Mouse (Mus musculus) heart, embryonic 16.5 days (tissue): ENCODE data around the gene Fam92b. TPM values are rescaled to one million over a fixed set of nuclear protein-coding genes. Genes with fewer than 3 reads are reported as not detected.

Experiments
- ATAC-seq: fragments of 200-750 bp; cut with Nextera tagmentation; replicated peaks from 2 replicates; pipeline ENCODE4 v1.8.0; 2017; ENCODE audit warnings: moderate number of reproducible peaks; ENCODE audit not compliant: insufficient read depth, low FRiP score; ENCODE audit errors: extremely low read depth
- H3K27ac ChIP-seq: fragments of 300-500 bp; sonication (generic); 2 replicates; pipeline ENCODE4 v1.5.1; 2014; ENCODE audit warnings: mild to moderate bottlenecking, low read length, control low read depth, moderate library complexity
- H3K27me3 ChIP-seq: fragments of 300-500 bp; sonication (generic); 2 replicates; pipeline ENCODE4 v1.6.1; 2014; ENCODE audit warnings: low read length, mixed read lengths; ENCODE audit not compliant: control insufficient read depth, insufficient read depth
- H3K36me3 ChIP-seq: fragments of 300-500 bp; sonication (generic); 2 replicates; pipeline ENCODE4 v1.6.1; 2014; ENCODE audit not compliant: control insufficient read depth, insufficient read depth
- H3K4me1 ChIP-seq: fragments of 300-500 bp; sonication (generic); 2 replicates; pipeline ENCODE4 v1.6.1; 2014; ENCODE audit warnings: low read length, mixed read lengths; ENCODE audit not compliant: control insufficient read depth, insufficient read depth
- H3K4me2 ChIP-seq: fragments of 300-500 bp; sonication (generic); 2 replicates; pipeline ENCODE4 v1.6.1; 2014; ENCODE audit warnings: low read depth, mild to moderate bottlenecking, control low read depth, low read length
- H3K4me3 ChIP-seq: fragments of 300-500 bp; sonication (generic); 2 replicates; pipeline ENCODE4 v1.5.1; 2014; ENCODE audit warnings: mild to moderate bottlenecking, control low read depth, low read length
- H3K9ac ChIP-seq: fragments of 300-500 bp; sonication (generic); 2 replicates; pipeline ENCODE4 v1.6.1; 2014; ENCODE audit warnings: low read length, control low read depth
- H3K9me3 ChIP-seq: fragments of 300-500 bp; sonication (generic); replicated peaks from 2 replicates; pipeline ENCODE4 v1.6.1; 2016; ENCODE audit warnings: low read length; ENCODE audit not compliant: control insufficient read depth
- WGBS: fragments of 180-500 bp; shearing (Covaris S2); extraction: QIAGEN DNeasy Blood & Tissue Kit; methylation state at CpG from one replicate; pipeline ENCODE4 v1.1.7; 2014; 5-methylcytosine and 5-hydroxymethylcytosine counted together
- polyA plus RNA-seq: library from polyadenylated mRNA; unstranded; fragments of >200 nt; fragmentation: Nextera tagmentation; extraction: Ambion mirVana; gene quantifications from 2 replicates; pipeline ENCODE4 v1.2.1, GENCODE M21; 2015

The Fam92b gene
- polyA plus RNA-seq, 1 experiment from 2014 or later, result 0.66 TPM

GRCm38 (mm10) chr8:120151151-120151550, 26.1 kb downstream of the Fam92b start:
- no peak overlapping the region for H3K27ac ChIP-seq
- no peak for ATAC-seq
- H3K36me3 ChIP-seq, result no peaks in the 10 kb centered on the region
- no peak overlapping the region for H3K9ac ChIP-seq
- H3K4me2 ChIP-seq, result no peak overlapping the region
- H3K27me3 ChIP-seq, result no peaks in the 10 kb centered on the region
- H3K4me3 ChIP-seq, result no peak overlapping the region
- no peaks in the 10 kb centered on the region for H3K9me3 ChIP-seq
- 72% methylated on average over 9 of the region's 9 CpGs for WGBS
- H3K4me1 ChIP-seq, result no peaks in the 10 kb centered on the region

- Histone ChIP-seq H3K36me3 (no peaks in the 10 kb centered on the region), H3K4me3 (no peak overlapping the region), H3K27ac (no peak overlapping the region), H3K27me3 (no peaks in the 10 kb centered on the region), H3K9me3 (no peaks in the 10 kb centered on the region), H3K9ac (no peak overlapping the region), H3K4me2 (no peak overlapping the region), H3K4me1 (0 out of 2 replicates have a peak, but pooled peaks cover 2% of the 10 kb centered on the region)
- 55% methylated on average over 12 of the region's 12 CpGs for WGBS
- ATAC-seq, result no peak
Observed at GRCm38 (mm10) chr8:120150028-120150427, 27.2 kb downstream of the Fam92b start.

- H3K4me1 ChIP-seq, result peaks cover 16% of the 10 kb centered on the region
- ATAC-seq, result no peak
- H3K9me3 ChIP-seq, result no peaks in the 10 kb centered on the region
- H3K36me3 ChIP-seq, result no peaks in the 10 kb centered on the region
- no peak overlapping the region for H3K4me3 ChIP-seq
- no peaks in the 10 kb centered on the region for H3K27me3 ChIP-seq
- no peak overlapping the region for H3K4me2 ChIP-seq
- H3K27ac ChIP-seq, result no peak overlapping the region
- WGBS, result 84% methylated on average over 1 of the region's 1 CpGs
- H3K9ac ChIP-seq, result no peak overlapping the region
Observed at GRCm38 (mm10) chr8:120146051-120146450, 31.2 kb downstream of the Fam92b start.

GRCm38 (mm10) chr8:120144652-120145301, 32.5 kb downstream of the Fam92b start:
- Histone ChIP-seq H3K9ac (no peak overlapping the region), H3K27me3 (no peaks in the 10 kb centered on the region), H3K4me1 (peaks cover 29% of the 10 kb centered on the region), H3K27ac (no peak overlapping the region), H3K4me3 (no peak overlapping the region), H3K36me3 (no peaks in the 10 kb centered on the region), H3K4me2 (no peak overlapping the region), H3K9me3 (no peaks in the 10 kb centered on the region)
- WGBS, result 39% methylated on average over 12 of the region's 12 CpGs
- no peak for ATAC-seq

- no peak overlapping the region for H3K9ac ChIP-seq
- no peak overlapping the region for H3K4me3 ChIP-seq
- H3K9me3 ChIP-seq, result no peaks in the 10 kb centered on the region
- no peaks in the 10 kb centered on the region for H3K27me3 ChIP-seq
- H3K4me2 ChIP-seq, result no peak overlapping the region
- H3K27ac ChIP-seq, result no peak overlapping the region
- H3K4me1 ChIP-seq, result peaks cover 31% of the 10 kb centered on the region
- no peak for ATAC-seq
- H3K36me3 ChIP-seq, result no peaks in the 10 kb centered on the region
- WGBS, result 48% methylated on average over 15 of the region's 15 CpGs
Observed at GRCm38 (mm10) chr8:120143911-120144651, 33.2 kb downstream of the Fam92b start.

- H3K27ac ChIP-seq, result peak overlapping the region; percentile 61
- peak overlapping the region; percentile 6 for H3K9ac ChIP-seq
- 35% methylated on average over 3 of the region's 3 CpGs for WGBS
- ATAC-seq, result no peak
- H3K9me3 ChIP-seq, result no peaks in the 10 kb centered on the region
- H3K4me2 ChIP-seq, result no peak overlapping the region
- H3K27me3 ChIP-seq, result no peaks in the 10 kb centered on the region
- H3K36me3 ChIP-seq, result no peaks in the 10 kb centered on the region
- H3K4me1 ChIP-seq, result peaks cover 36% of the 10 kb centered on the region
- H3K4me3 ChIP-seq, result no peak overlapping the region
Observed at GRCm38 (mm10) chr8:120140769-120141168, 36.5 kb downstream of the Fam92b start.

GRCm38 (mm10) chr8:120138958-120139357, 38.3 kb downstream of the Fam92b start:
- Histone ChIP-seq H3K9ac (no peak overlapping the region), H3K27me3 (no peaks in the 10 kb centered on the region), H3K4me1 (peaks cover 26% of the 10 kb centered on the region), H3K9me3 (no peaks in the 10 kb centered on the region), H3K4me2 (no peak overlapping the region), H3K36me3 (no peaks in the 10 kb centered on the region), H3K4me3 (no peak overlapping the region), H3K27ac (no peak overlapping the region)
- no peak for ATAC-seq
- 92% methylated on average over 2 of the region's 2 CpGs for WGBS

- peak; percentile 32 for ATAC-seq
- H3K27me3 ChIP-seq, result no peaks in the 10 kb centered on the region
- no peaks in the 10 kb centered on the region for H3K9me3 ChIP-seq
- peaks cover 23% of the 10 kb centered on the region for H3K4me1 ChIP-seq
- 46% methylated on average over 7 of the region's 7 CpGs for WGBS
- no peak overlapping the region for H3K27ac ChIP-seq
- H3K4me3 ChIP-seq, result no peak overlapping the region
- H3K4me2 ChIP-seq, result no peak overlapping the region
- H3K36me3 ChIP-seq, result no peaks in the 10 kb centered on the region
- no peak overlapping the region for H3K9ac ChIP-seq
Observed at GRCm38 (mm10) chr8:120136618-120137017, 40.6 kb downstream of the Fam92b start.

- H3K27me3 ChIP-seq, result no peaks in the 10 kb centered on the region
- H3K36me3 ChIP-seq, result no peaks in the 10 kb centered on the region
- H3K4me2 ChIP-seq, result no peak overlapping the region
- H3K4me1 ChIP-seq, result peaks cover 16% of the 10 kb centered on the region
- no peak overlapping the region for H3K4me3 ChIP-seq
- no peak overlapping the region for H3K9ac ChIP-seq
- no peak overlapping the region for H3K27ac ChIP-seq
- no peaks in the 10 kb centered on the region for H3K9me3 ChIP-seq
- 87% methylated on average over 7 of the region's 7 CpGs for WGBS
- no peak for ATAC-seq
Observed at GRCm38 (mm10) chr8:120135687-120136086, 41.6 kb downstream of the Fam92b start.
